Mouse (Mus musculus) layer of hippocampus, adult 9-10 months (tissue): ENCODE measurements around the gene C87499.
A peak's percentile ranks its signal among the peaks of the same experiment; 100 is the strongest.

Experiments used
- DNase-seq: peaks from one replicate; pipeline ENCODE4 v3.0.0; 2022; ENCODE audit warnings: low spot score

C87499 gene

DNA sequence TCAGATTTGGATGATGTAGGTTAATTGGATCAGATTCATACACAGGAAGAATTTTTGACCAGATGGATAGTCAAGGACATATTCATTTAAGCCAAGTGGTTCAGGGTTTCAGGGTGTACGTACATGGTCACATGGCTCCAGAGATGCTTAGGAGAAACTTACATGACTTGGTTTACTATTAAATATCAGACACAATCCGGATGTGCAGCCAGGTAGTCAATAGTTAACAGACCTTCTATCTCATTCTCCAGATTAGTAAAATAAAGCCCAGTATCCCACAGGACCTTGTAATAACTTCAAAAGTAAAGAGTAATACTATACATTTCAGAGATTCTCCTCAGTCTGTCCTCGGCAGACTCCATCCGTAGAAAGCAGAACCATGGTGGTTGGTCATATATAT, at the start of gene C87499:
C87499 (minus strand) TSS at position 101 of the 400 bp plus-strand sequence.
- DNase-seq = no peak

DNA sequence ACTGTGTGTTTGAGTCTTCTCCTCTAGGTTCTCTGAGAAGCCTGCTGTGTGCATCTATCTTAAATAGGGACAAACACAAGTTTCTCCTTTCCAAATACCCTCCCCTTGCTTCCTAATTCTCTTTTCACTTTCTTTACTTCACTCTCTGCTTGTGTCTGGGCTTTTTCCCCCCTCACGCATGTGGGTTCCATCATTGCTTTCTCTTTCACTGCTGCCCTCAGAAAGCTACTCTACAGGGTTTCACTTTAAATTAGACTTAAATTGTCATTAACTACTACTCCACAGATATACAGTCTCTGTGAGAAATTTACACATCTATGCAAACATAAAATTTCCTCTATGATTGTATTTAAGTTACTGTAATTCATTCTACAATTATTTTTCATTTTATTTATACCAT, 49.6 kb upstream of the C87499 start, which contains the start of gene Ifna2:
Ifna2 (minus strand) TSS at position 101 of the 400 bp plus-strand sequence.
- DNase-seq = no peak

DNA sequence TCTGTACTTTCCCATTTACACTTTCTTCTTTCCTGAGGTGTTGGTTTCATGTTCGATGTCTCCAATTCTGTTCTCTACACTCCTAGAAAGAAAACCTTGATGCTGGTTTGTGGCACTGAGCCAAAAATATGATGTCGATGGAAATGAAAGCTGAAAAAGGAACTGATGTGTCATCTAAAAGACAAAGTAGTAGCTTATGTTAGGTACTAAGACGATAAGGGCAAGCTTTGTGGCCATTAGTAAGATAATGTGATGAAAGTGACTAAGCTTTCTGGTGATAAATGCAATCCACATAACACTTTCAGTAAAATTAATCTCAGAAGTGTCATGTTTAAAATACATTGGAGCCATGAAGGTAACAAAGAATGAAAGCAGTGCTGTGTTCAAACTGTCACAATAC, 47.1 kb upstream of the C87499 start:
- DNase-seq = no peak

DNA sequence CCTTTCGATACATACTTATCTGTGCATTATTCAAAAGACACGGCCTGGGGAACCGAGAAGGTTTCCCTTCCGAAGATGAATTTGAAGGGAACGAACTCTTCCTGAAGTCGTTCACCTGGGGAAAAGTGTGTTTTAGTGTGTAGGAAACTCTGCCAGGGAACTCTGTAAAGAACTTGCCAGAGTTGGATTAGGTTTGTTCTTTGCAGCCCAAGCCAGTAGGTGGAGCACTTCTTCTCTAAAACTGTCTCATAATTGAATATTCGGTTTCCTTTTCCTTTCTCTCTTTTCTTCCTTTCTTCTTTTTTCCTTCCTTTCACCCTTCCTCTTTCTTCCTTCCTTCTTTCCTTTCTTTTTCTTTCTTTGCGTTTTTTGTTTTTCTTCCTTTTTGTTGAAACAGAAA, 46.2 kb upstream of the C87499 start:
- no peak for DNase-seq

DNA sequence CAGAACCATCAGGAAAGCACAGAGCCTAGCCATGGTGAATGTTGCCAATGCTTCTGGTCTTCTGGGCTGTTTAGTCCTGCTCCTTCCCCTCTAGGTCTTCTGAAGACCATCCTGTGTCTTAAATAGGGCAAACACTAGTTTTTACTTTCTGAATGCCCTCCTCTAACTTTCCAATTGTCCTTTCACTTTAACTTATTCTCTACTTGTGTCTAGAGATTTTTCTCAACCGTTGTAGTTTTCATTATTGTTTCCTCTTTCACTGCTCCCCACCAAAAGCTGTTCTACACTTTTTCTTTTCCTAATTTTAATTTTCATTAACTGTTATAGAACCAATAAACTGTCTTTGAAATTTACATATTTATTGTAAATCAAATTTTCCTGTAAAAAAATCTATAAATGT, 42.6 kb upstream of the C87499 start, which contains the start of gene Ifna16:
Ifna16 (minus strand) TSS at position 101 of the 400 bp plus-strand sequence.
- no peak for DNase-seq

DNA sequence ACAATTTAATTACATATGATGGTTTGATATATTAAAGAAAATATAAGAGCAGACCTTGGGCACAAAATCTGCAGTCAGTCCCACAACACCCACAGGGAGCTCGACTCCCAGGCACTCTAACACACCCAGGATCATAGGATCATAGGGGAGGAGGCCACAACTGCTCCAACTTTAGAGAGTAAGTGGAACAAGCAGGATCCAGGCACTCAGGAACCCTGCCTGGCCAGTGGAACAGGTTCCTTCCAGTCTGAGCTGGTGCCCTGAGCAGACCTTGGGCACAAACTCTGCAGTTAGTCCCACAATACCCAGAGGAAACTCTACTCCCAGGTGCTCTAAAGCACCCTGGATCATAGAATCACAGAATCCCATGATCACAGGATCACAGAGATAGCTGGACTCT, 21.2 kb upstream of the C87499 start:
- no peak for DNase-seq

GRCm38 (mm10) chr4:88653644-88654043, 19.4 kb upstream of the C87499 start:
- DNase-seq = no peak

GRCm38 (mm10) chr4:88644359-88644758, 10.1 kb upstream of the C87499 start, which contains the start of gene Ifna13:
Gene Ifna13 (minus strand): TSS chr4:88644459.
- no peak for DNase-seq

GRCm38 (mm10) chr4:88642526-88642925, 8.3 kb upstream of the C87499 start:
- no peak for DNase-seq

GRCm38 (mm10) chr4:88641077-88641831, 7.0 kb upstream of the C87499 start:
- peak; percentile 92 for DNase-seq

DNA sequence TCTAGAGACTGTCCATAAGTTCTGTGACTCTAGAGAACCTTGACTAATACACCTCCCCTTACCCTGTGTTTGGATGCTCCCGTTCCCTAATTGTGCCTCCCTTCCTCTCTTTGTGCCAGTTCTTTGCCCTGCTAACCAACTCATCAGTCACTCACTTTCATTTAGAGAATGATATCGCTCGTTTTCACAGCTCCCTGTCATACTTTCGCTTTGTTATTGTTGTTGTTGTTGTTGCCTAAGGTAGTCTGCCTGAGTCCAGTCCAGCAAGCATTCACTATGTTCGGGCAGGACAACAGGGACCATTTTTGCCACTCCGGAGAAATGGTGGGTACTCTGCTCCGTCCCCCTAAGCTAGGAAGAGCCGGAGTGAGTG, 6.5 kb upstream of the C87499 start:
- DNase-seq = no peak

DNA sequence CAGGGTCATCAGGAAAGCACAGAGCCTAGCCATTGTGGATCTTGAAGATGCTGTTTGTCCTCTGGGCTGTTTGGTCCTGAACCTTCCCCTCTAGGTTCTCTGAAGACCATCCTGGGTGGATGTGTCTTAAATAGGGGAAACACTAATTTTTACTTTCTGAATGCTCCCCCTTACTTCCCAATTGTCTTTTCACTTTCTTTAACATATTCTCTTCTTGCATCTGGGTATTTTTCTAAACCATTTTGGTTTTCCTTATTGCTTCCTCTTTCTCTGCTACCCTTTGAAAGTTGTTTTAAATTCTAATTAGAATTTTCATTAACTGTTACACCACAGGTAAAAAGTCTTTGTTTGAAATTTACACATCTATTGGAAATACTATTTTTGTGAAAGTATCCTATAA, 30.9 kb downstream of the C87499 start, which contains the start of gene Ifna12:
Ifna12 (minus strand) TSS at position 101 of the 400 bp plus-strand sequence.
- DNase-seq = no peak

DNA sequence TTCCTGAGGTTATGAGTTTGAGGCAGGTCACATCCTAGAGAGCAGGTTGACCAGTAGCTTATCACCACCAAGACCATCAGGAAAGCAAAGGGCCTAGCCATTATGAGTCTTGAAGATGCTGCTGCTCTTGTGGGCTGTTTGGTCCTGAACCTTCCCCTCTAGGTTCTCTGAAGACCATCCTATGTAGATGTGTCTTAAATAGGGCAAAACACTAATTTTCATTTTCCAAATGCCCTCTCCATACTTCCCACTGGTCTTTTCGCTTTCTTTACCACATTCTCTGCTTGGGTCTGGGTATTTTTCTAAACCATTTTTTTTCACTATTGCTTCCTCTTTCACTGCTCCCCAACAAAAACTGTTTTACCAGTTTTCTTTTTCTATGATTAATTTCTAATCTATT, 41.9 kb downstream of the C87499 start, which contains the start of gene Ifna9:
Ifna9 (minus strand) TSS at position 101 of the 400 bp plus-strand sequence.
- no peak for DNase-seq
